Mouse (Mus musculus) G1E (cell line): ENCODE measurements around the gene Nfkb1.

Experiments used
- CTCF ChIP-seq: IDR thresholded peaks from 2 replicates; pipeline ENCODE4 v1.5.1; 2012; ENCODE audit warnings: low read depth, low read length, inconsistent platforms, mixed read lengths
- GATA1 ChIP-seq: IDR thresholded peaks from 2 replicates; pipeline ENCODE4 v1.6.1; 2012; ENCODE audit warnings: borderline replicate concordance, low read length, inconsistent platforms, mixed read lengths

DNA sequence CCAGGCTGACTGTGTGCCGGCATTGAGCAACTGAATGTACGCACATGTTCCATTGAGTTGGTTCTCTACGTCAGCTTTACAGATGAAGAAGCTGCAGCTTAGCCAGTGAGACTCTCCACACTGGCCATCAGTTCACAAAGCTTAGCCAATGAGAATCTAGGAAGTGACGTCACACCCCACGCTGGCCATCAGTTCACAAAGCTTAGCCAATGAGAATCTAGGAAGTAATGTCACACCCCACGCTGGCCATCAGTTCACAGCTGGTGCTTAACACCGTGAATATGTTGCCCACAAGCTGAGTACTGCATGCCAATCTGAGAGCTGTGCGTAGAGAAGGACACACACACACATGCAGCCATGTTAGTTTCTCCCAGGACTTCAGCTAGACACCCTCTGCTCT lies 42.8 kb downstream of the Nfkb1 start:
- TF ChIP-seq CTCF: no peak
- TF ChIP-seq GATA1: no peak
